Mouse (Mus musculus): ENCODE data around the gene Akt3. TPM values are rescaled to one million over a fixed set of nuclear protein-coding genes. Genes with fewer than 3 reads are reported as not detected.

Akt3 gene
- polyA plus RNA-seq, 1 experiment: 6.4 TPM

GRCm38 (mm10) chr1:177069161-177069560 is 188.8 kb downstream of the Akt3 start:
- no peaks in the 10 kb centered on the region for H3K27me3 ChIP-seq (ENCODE audit: control insufficient read depth, insufficient read depth, low read length)
- TF ChIP-seq POLR2A (IDR thresholded peaks at IDR 0.05; ENCODE audit: low read depth, low read length) (no peak), CTCF (IDR thresholded peaks at IDR 0.05; ENCODE audit: extremely low read depth, insufficient read depth, insufficient read length, insufficient replicate concordance) (no peak)
- no peaks in the 10 kb centered on the region for H3K4me1 ChIP-seq (ENCODE audit: control insufficient read depth, insufficient read depth, insufficient read length)
- peaks cover 2% of the 10 kb centered on the region; the same call in 1 of the 2 replicates for H3K36me3 ChIP-seq (ENCODE audit: control insufficient read depth, insufficient read depth, low read length)
- no peak overlapping the region for H3K4me3 ChIP-seq (ENCODE audit: extremely low read depth, insufficient read depth, insufficient read length)
- 90% methylated on average over 2 of the region's 2 CpGs for WGBS
- no peak overlapping the region for H3K27ac ChIP-seq (ENCODE audit: insufficient read depth, low read length)
- no peak for DNase-seq (ENCODE audit: low read depth in 1 of 2, low spot score in 2 of 2)

GRCm38 (mm10) chr1:177067123-177067646 is 190.8 kb downstream of the Akt3 start:
- TF ChIP-seq CTCF (IDR thresholded peaks at IDR 0.05; ENCODE audit: extremely low read depth, insufficient read depth, insufficient read length, insufficient replicate concordance): no peak
- TF ChIP-seq POLR2A (IDR thresholded peaks at IDR 0.05; ENCODE audit: low read depth, low read length): no peak
- H3K36me3 ChIP-seq (ENCODE audit: control insufficient read depth, insufficient read depth, low read length): peaks cover 2% of the 10 kb centered on the region; the same call in 1 of the 2 replicates
- no peak for DNase-seq (ENCODE audit: low read depth in 1 of 2, low spot score in 2 of 2)
- no peaks in the 10 kb centered on the region for H3K27me3 ChIP-seq (ENCODE audit: control insufficient read depth, insufficient read depth, low read length)
- WGBS: 93% methylated on average over 8 of the region's 8 CpGs
- no peak overlapping the region for H3K4me3 ChIP-seq (ENCODE audit: extremely low read depth, insufficient read depth, insufficient read length)
- no peak overlapping the region for H3K27ac ChIP-seq (ENCODE audit: insufficient read depth, low read length)
- H3K4me1 ChIP-seq (ENCODE audit: control insufficient read depth, insufficient read depth, insufficient read length): no peaks in the 10 kb centered on the region

DNA sequence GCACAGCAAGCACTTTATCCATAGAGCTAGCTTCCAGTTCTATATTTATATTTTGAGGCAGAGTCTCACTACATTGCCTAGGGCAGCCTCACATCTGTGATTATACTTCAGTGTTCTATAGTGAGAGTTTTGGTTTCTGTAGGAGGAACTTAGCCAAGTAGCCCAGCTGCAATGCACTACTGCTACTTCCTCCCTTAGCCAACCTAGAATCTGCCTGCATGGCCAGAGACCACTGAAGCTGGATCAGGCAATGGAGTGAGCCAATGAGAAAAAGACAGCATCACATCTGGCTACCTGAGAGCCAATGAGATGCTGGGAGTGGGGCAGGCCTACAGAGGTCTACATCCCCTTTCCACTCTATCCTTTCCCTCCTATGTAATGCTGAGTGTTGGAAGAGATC is 192.3 kb downstream of the Akt3 start:
- Histone ChIP-seq H3K27me3 (ENCODE audit: control insufficient read depth, insufficient read depth, low read length) (no peaks in the 10 kb centered on the region), H3K27ac (ENCODE audit: insufficient read depth, low read length) (no peak overlapping the region), H3K4me3 (ENCODE audit: extremely low read depth, insufficient read depth, insufficient read length) (no peak overlapping the region), H3K4me1 (ENCODE audit: control insufficient read depth, insufficient read depth, insufficient read length) (no peaks in the 10 kb centered on the region), H3K36me3 (ENCODE audit: control insufficient read depth, insufficient read depth, low read length) (peaks cover 2% of the 10 kb centered on the region; the same call in 1 of the 2 replicates)
- TF ChIP-seq CTCF (IDR thresholded peaks at IDR 0.05; ENCODE audit: extremely low read depth, insufficient read depth, insufficient read length, insufficient replicate concordance) (no peak), POLR2A (IDR thresholded peaks at IDR 0.05; ENCODE audit: low read depth, low read length) (no peak)
- no peak for DNase-seq (ENCODE audit: low read depth in 1 of 2, low spot score in 2 of 2)

DNA sequence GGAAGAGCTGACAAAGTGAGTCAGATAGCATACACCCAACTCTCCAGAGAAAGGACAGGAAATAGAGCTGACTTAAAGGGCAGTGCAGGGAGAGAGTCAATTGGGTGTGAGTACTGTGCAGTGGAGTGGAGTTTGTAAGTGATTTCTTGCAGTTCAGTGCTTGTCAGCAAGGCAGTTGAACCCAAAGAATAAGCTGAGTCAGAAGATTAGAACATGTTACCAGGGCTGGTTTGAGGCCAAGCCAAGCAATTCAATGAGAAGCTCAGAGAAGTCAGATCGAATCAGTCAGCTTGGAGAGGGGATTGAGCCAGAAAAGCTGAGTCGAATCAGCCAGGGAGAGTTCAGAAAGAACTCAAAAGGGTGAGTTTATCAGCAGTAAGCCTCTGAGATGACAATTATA is 196.2 kb downstream of the Akt3 start:
- WGBS: 91% methylated on average over 2 of the region's 2 CpGs
- Histone ChIP-seq H3K27me3 (ENCODE audit: control insufficient read depth, insufficient read depth, low read length) (no peaks in the 10 kb centered on the region), H3K27ac (ENCODE audit: insufficient read depth, low read length) (no peak overlapping the region), H3K4me1 (ENCODE audit: control insufficient read depth, insufficient read depth, insufficient read length) (no peaks in the 10 kb centered on the region), H3K4me3 (ENCODE audit: extremely low read depth, insufficient read depth, insufficient read length) (no peak overlapping the region), H3K36me3 (ENCODE audit: control insufficient read depth, insufficient read depth, low read length) (peaks cover 2% of the 10 kb centered on the region; the same call in 1 of the 2 replicates)
- DNase-seq (ENCODE audit: low read depth in 1 of 2, low spot score in 2 of 2): no peak
- TF ChIP-seq CTCF (IDR thresholded peaks at IDR 0.05; ENCODE audit: extremely low read depth, insufficient read depth, insufficient read length, insufficient replicate concordance): no peak
- no peak for TF ChIP-seq POLR2A (IDR thresholded peaks at IDR 0.05; ENCODE audit: low read depth, low read length)

DNA sequence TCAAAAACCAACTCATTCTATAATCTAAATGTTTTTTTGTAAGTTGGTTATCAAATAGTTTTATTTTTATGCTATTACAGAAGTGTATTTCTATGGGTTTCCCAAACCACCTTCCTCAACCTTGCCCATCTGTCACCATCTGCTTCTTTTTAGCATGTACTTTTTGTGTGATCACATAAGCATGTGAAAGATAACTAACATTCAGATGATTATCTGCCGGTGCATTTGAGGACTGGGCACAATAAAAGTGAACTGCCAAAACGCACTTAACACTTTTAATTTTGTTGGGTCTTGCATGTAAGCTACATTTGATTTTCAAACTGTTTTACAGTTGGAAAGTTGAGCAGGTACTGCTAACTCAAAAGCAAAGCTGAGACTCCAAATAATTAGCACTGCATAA is 203.1 kb downstream of the Akt3 start:
- DNase-seq (ENCODE audit: low read depth in 1 of 2, low spot score in 2 of 2): no peak
- no peak overlapping the region for H3K4me3 ChIP-seq (ENCODE audit: extremely low read depth, insufficient read depth, insufficient read length)
- no peaks in the 10 kb centered on the region for H3K36me3 ChIP-seq (ENCODE audit: control insufficient read depth, insufficient read depth, low read length)
- TF ChIP-seq POLR2A (IDR thresholded peaks at IDR 0.05; ENCODE audit: low read depth, low read length) (no peak), CTCF (IDR thresholded peaks at IDR 0.05; ENCODE audit: extremely low read depth, insufficient read depth, insufficient read length, insufficient replicate concordance) (no peak)
- no peak overlapping the region for H3K27ac ChIP-seq (ENCODE audit: insufficient read depth, low read length)
- H3K4me1 ChIP-seq (ENCODE audit: control insufficient read depth, insufficient read depth, insufficient read length): no peaks in the 10 kb centered on the region
- no peaks in the 10 kb centered on the region for H3K27me3 ChIP-seq (ENCODE audit: control insufficient read depth, insufficient read depth, low read length)
- 91% methylated on average over 2 of the region's 2 CpGs for WGBS

DNA sequence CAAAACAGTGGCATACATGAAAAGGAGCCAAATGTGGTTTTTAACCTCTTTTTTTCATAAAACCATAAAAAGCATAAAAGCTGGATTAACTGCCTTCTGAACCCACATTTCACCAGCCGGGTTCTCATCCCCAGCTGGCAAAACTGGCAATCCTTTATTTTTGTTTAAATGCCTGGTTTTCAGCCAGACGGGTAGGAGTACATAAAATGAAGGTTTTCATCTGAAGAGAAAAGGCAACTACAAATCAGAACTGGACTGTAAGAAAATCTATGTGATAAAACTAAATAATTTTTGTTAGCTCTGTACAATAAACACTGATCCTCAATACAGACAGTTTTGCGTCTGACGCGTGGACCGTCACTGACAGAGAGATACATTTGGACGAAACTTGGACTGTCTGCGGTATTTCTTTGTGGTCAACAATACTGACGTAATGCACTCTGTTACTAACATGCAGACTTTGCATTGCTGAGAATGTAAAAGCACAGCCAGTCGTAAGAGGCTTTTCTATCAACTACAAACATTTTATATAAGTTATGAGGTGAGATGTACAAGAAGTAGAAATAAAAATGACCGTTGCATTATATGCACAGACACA is 206.5 kb downstream of the Akt3 start:
- Histone ChIP-seq H3K4me1 (ENCODE audit: control insufficient read depth, insufficient read depth, insufficient read length) (no peaks in the 10 kb centered on the region), H3K4me3 (ENCODE audit: extremely low read depth, insufficient read depth, insufficient read length) (no peak overlapping the region), H3K27me3 (ENCODE audit: control insufficient read depth, insufficient read depth, low read length) (no peaks in the 10 kb centered on the region), H3K27ac (ENCODE audit: insufficient read depth, low read length) (no peak overlapping the region), H3K36me3 (ENCODE audit: control insufficient read depth, insufficient read depth, low read length) (0 out of 2 replicates have a peak, but pooled peaks cover 1% of the 10 kb centered on the region)
- no peak for DNase-seq (ENCODE audit: low read depth in 1 of 2, low spot score in 2 of 2)
- 92% methylated on average over 11 of the region's 11 CpGs for WGBS
- no peak for TF ChIP-seq CTCF (IDR thresholded peaks at IDR 0.05; ENCODE audit: extremely low read depth, insufficient read depth, insufficient read length, insufficient replicate concordance)
- TF ChIP-seq POLR2A (IDR thresholded peaks at IDR 0.05; ENCODE audit: low read depth, low read length): no peak

DNA sequence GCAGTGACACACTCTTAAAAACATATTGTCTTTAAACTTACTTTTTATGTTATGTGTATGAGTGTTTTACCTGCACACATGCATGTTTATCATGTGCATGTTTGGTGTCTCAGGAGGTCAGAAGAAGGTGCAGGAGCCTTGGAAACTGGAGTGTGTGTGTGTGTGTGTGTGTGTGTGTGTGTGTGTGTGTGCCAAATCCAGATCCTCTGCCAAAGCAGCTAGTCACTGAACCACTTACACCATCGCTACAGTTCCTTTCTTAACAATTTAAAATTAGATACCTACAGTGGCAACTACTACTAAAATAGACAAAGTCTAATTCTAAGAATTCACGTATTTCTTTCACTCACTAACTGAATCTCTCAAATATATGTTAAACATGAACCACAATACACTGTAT is 209.2 kb downstream of the Akt3 start:
- Histone ChIP-seq H3K4me3 (ENCODE audit: extremely low read depth, insufficient read depth, insufficient read length) (no peak overlapping the region), H3K36me3 (ENCODE audit: control insufficient read depth, insufficient read depth, low read length) (0 out of 2 replicates have a peak, but pooled peaks cover 1% of the 10 kb centered on the region), H3K27me3 (ENCODE audit: control insufficient read depth, insufficient read depth, low read length) (no peaks in the 10 kb centered on the region), H3K27ac (ENCODE audit: insufficient read depth, low read length) (no peak overlapping the region), H3K4me1 (ENCODE audit: control insufficient read depth, insufficient read depth, insufficient read length) (no peaks in the 10 kb centered on the region)
- DNase-seq (ENCODE audit: low read depth in 1 of 2, low spot score in 2 of 2): no peak
- TF ChIP-seq POLR2A (IDR thresholded peaks at IDR 0.05; ENCODE audit: low read depth, low read length): no peak
- TF ChIP-seq CTCF (IDR thresholded peaks at IDR 0.05; ENCODE audit: extremely low read depth, insufficient read depth, insufficient read length, insufficient replicate concordance): no peak
- 94% methylated on average over 2 of the region's 2 CpGs for WGBS

All from spleen, adult 2 months (tissue).